Mouse (Mus musculus): Measurements from ENCODE around the gene Celf1.
"Not testable (repeated sequence)": the region's sequence is repeated elsewhere in the genome, so short reads cannot be mapped to it uniquely, and the experiment has no call there.

The Celf1 gene

DNA sequence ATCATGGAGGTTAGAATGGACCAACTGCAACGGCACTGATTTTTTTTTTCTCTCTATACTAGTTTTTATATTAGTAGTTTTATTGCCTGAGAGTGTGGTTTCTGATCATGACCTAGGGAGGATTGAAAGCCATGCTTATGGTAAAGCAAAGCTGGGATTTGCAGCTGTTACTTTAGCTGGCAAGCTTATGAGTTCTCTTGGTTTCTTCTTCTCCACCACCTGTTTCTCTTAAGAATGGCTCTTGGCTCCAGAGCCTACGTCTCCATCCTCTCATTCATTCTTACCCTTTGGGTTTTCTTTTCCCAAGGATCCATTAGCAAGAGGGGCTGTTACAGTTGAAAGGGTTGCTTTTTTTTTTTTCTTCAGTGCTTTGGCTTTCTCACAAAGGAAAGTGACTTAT, 1.6 kb downstream of the Celf1 start:
- DNase-seq, result peak; percentile 17

DNA sequence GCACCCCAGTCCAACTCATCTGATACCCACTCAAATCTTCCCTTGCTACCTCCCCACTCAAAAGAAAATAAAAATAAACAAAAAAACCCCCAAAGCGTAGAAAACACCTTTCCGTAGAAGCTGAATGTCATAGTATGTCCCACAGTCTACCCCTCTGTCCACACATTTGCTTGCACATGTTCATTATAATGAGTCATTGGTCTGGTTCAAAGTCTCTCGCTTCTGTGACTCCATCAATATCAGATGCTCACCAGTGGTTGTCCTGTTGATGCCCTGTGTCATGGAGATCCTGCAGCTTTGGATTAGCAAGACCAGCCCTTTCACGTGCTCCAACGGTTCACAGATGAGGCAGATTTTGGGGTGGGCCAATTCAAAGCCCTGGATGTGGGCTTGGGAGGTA, 10.0 kb downstream of the Celf1 start:
- no peak for DNase-seq

GRCm38 (mm10) chr2:90950582-90951194, 10.5 kb downstream of the Celf1 start:
- DNase-seq, result no peak

- DNase-seq, result no peak
Measured at GRCm38 (mm10) chr2:90953461-90953860, 13.3 kb downstream of the Celf1 start.

DNA sequence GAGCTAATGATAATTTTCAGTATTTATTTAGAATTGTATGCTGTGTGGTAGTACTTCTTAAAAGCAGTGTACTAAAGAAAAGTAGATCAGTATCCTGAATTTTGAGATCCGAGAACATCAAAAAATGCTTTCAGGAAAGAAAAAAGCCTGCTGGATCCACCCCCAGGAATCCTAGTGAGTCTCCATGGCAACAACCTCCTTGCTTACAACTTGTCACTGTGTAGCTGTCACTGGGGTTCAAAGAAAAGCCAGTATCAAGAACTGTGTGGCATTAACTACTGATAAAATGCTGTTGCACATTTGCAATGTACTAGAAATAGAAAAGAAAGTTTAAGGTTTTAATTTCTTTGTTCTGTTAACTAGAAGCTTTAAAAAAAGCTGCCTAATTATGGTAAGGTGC, 15.9 kb downstream of the Celf1 start:
- DNase-seq, result no peak

- DNase-seq, result no peak
Measured at GRCm38 (mm10) chr2:90958856-90959255, 18.7 kb downstream of the Celf1 start.

GRCm38 (mm10) chr2:90960012-90960411, 19.8 kb downstream of the Celf1 start:
- no peak for DNase-seq

DNA sequence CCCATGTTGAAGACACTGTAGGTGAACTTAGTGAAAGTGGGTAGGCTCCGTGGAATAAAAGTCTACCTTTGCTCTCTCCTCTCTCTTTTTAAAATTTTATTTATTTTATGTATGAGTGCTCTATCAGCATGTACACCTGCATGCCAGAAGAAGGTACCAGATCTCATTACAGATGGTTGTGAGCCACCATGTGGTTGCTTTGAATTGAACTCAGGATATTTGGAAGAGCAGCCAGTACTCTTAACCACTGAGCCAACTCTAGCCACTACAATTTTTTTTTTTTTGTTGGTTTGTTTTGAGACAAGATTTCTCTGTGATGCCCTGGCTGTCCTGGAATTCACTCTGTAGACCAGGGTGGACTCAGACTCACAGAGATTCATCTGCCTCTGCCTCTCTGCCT, 23.1 kb downstream of the Celf1 start:
- peak; percentile 86 for DNase-seq

GRCm38 (mm10) chr2:90964811-90965465, 24.8 kb downstream of the Celf1 start:
- DNase-seq, result peak; percentile 73

GRCm38 (mm10) chr2:90965466-90966080, 25.4 kb downstream of the Celf1 start:
- no peak for DNase-seq

- DNase-seq, result peak; percentile 92
Measured at GRCm38 (mm10) chr2:90970606-90971005, 30.4 kb downstream of the Celf1 start.

DNA sequence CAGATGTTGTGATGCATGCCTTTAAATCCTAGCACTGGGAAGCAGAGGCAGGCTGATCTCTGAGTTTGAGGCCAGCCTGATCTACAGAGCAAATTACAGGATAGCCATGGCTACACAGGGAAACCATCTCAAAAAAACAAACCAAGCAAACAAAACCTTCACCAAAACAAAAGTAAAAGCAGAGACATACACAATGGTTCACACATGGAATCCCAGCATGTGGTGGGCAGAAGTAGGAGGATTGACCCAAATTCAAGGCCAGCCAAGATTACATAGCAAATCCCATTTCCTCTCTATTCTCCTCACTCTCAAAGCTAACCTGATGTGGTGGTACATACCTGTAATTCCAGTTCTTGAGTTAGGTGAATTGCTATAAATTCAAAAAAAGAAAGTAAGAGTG, 33.9 kb downstream of the Celf1 start:
- peak; percentile 78 for DNase-seq

DNA sequence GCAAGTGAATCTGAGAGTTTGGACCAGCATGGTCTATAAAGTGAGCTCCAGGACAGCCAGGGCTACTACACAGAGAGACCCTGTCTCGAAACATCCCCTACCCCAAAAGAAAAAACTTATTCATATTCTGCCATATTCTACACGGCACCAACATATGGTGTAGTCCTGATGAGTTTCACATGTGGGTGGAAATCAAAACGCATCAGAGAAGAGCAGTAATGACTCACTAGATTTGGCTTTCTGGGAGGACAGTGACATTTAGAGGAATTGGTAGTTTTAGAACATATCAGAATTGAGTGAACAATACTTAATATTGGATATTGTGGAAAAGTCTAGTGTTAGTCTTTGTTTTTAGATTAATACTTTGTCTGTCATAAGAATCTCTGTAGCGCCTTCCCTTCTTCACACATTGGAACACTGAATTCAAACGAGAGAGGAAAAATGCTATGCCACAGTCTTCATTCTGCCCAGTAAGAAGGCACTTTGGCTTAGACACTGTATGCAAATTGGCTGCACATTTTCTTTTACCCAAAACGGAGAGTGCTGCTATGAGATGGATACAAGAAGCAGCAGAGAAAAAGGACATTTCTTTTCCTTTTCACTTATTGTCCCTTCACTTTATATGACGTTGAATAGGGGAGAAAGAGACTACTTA, 35.1 kb downstream of the Celf1 start:
- DNase-seq, result no peak

GRCm38 (mm10) chr2:90976590-90976989, 36.4 kb downstream of the Celf1 start:
- DNase-seq, result no peak

GRCm38 (mm10) chr2:90977291-90977690, 37.1 kb downstream of the Celf1 start:
- DNase-seq, result peak; percentile 78

DNA sequence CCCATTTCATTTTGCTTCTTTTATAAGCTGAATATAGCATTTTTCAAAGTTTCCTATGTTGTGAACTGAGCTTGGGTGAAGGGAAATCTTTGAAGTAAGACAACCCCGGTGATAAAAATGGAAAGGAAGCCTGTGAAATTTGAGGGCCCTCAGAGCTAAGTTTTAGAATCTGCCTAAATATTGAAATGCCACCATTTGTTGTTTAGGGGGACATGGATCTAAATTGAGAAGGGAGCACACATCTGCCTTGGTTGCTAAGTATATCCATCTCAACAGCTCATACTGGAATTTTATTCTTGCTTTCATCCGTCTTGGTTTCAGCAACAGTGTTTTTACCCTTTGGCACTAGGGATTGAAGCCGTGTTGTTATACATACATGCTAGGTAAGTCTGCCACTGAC, 45.9 kb downstream of the Celf1 start:
- no peak for DNase-seq

DNA sequence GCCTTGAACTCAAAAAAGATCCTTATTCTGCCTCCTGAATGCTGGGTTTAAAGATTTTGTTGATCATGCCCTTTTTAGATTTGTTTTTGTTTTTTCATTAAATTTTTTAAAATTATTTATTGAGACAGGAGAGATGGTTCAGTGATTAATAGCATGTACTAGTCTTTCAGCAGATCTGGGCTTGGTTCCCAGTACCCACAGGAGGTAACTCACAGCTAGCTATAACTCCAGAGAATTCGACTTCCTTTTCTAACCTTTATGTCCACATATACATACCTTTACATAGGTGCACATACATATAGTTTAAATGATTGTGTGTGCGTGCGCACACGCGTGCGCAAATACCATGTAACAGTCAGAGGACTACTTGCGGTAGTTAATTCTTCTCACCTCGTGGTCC, 68.4 kb downstream of the Celf1 start:
- DNase-seq, result peak; percentile 56

- DNase-seq, result no peak
Measured at GRCm38 (mm10) chr2:91013881-91014280, 73.7 kb downstream of the Celf1 start.

- DNase-seq, result peak; percentile 90
Measured at GRCm38 (mm10) chr2:91015386-91015785, 75.2 kb downstream of the Celf1 start.

GRCm38 (mm10) chr2:91018061-91018788, 78.0 kb downstream of the Celf1 start:
- DNase-seq, result peak; percentile 72

- no peak for DNase-seq
Measured at GRCm38 (mm10) chr2:91019911-91020310, 79.7 kb downstream of the Celf1 start.

- DNase-seq, result not testable (repeated sequence)
Measured at GRCm38 (mm10) chr2:91022266-91022665, 82.1 kb downstream of the Celf1 start.

- DNase-seq, result no peak
Measured at GRCm38 (mm10) chr2:91023131-91023530, 82.9 kb downstream of the Celf1 start.

Measured in cerebellum, adult 9-10 months (tissue).